Mouse (Mus musculus) stomach, embryonic 14.5 days (tissue): Measurements from ENCODE around the gene Clec4f. TPM values are rescaled to one million over a fixed set of nuclear protein-coding genes. Genes with fewer than 3 reads are reported as not detected.

Experiments
- ATAC-seq: fragments of 200-750 bp; cut with Nextera tagmentation; 2 replicates; pipeline ENCODE4 v1.8.0; 2017; ENCODE audit warnings: low read depth, moderate TSS enrichment; ENCODE audit not compliant: insufficient number of reproducible peaks, insufficient read depth, low FRiP score
- H3K27ac ChIP-seq: fragments of 300-500 bp; sonication (generic); 2 replicates; pipeline ENCODE4 v1.5.1; 2014; ENCODE audit warnings: mild to moderate bottlenecking, low read length, moderate library complexity, mixed read lengths
- H3K27me3 ChIP-seq: fragments of 300-500 bp; sonication (generic); 2 replicates; pipeline ENCODE4 v1.6.1; 2014; ENCODE audit warnings: low read length, control low read depth, mixed read lengths; ENCODE audit not compliant: control insufficient read depth, insufficient read depth
- H3K36me3 ChIP-seq: fragments of 300-500 bp; sonication (generic); 2 replicates; pipeline ENCODE4 v1.6.1; 2014; ENCODE audit warnings: mild to moderate bottlenecking, control low read depth, low read length, moderate library complexity, mixed read lengths; ENCODE audit not compliant: control insufficient read depth, insufficient read depth
- H3K4me1 ChIP-seq: fragments of 300-500 bp; sonication (generic); 2 replicates; pipeline ENCODE4 v1.6.1; 2014; ENCODE audit warnings: low read length, control low read depth, mixed read lengths; ENCODE audit not compliant: control insufficient read depth, insufficient read depth
- H3K4me2 ChIP-seq: fragments of 300-500 bp; sonication (generic); replicated peaks from 2 replicates; pipeline ENCODE4 v1.6.1; 2014; ENCODE audit warnings: low read depth, low read length, control low read depth
- H3K4me3 ChIP-seq: fragments of 300-500 bp; sonication (generic); 2 replicates; pipeline ENCODE4 v1.5.1; 2014; ENCODE audit warnings: low read depth, low read length, control low read depth
- H3K9ac ChIP-seq: fragments of 300-500 bp; sonication (generic); replicated peaks from 2 replicates; pipeline ENCODE4 v1.6.1; 2014; ENCODE audit warnings: low read depth, mild to moderate bottlenecking, control low read depth, low read length, moderate library complexity, mixed read lengths
- H3K9me3 ChIP-seq: fragments of 300-500 bp; sonication (generic); 2 replicates; pipeline ENCODE4 v1.6.1; 2016; ENCODE audit warnings: low read depth, low read length, control low read depth; ENCODE audit not compliant: control insufficient read depth
- WGBS: fragments of 180-500 bp; shearing (Covaris S2); extraction: QIAGEN DNeasy Blood & Tissue Kit; methylation state at CpG from one replicate; pipeline ENCODE4 v1.1.7; 2014; 5-methylcytosine and 5-hydroxymethylcytosine counted together
- polyA plus RNA-seq: library from polyadenylated mRNA; unstranded; fragments of >200 nt; fragmentation: Nextera tagmentation; extraction: Ambion mirVana; gene quantifications from 2 replicates; pipeline ENCODE4 v1.2.1, GENCODE M21; 2014

The Clec4f gene
- polyA plus RNA-seq, 1 experiment from 2014 or later: not detected

DNA sequence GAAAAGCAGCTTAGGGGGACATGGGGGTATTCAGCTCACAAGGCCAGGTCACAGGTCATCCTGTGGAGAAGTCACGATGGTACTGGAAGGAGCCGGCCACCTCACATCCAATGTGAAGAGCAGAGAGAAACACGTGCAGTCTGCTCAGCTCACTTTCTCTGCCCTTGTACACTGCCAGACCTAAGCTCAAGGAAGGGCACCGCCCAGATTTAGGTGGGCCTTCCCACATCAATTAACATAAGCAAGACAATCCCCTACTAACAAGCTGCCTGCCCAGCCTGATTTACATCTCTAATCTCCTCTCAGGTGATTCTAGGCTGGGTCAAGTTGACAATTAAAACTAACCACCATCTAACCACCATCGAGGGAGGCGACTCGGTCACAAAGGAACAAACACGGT, 41.9 kb upstream of the Clec4f start:
- WGBS: 3% methylated on average over 8 of the region's 8 CpGs
- Histone ChIP-seq H3K9ac (no peak overlapping the region), H3K4me2 (no peak overlapping the region), H3K27me3 (peaks cover 71% of the 10 kb centered on the region), H3K4me1 (no peaks in the 10 kb centered on the region), H3K27ac (no peak overlapping the region), H3K36me3 (no peaks in the 10 kb centered on the region), H3K4me3 (no peak overlapping the region), H3K9me3 (no peaks in the 10 kb centered on the region)
- ATAC-seq: 0 out of 2 replicates have a peak, but pooled peaks have one; percentile 23

DNA sequence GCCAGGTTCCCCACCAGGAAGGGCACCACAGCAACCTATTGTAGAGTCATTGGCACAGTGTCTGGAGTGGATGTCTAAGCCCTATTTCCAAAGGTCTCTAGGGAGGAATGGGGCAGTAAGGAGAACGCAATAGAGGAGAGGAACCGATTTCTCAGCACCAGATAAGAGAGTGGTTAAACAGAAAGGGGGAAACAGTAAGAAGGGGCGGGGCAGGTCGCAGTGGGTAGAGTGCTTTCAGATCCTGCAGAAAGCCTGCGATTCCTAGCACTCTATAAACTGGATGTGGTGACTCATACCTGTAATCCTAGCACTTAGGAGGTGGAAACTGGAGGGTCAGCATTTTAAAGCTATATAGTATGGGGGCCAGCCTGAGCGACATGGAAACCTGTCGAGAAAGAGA, 40.7 kb upstream of the Clec4f start:
- Histone ChIP-seq H3K4me1 (no peaks in the 10 kb centered on the region), H3K4me3 (no peak overlapping the region), H3K9ac (no peak overlapping the region), H3K9me3 (no peaks in the 10 kb centered on the region), H3K36me3 (no peaks in the 10 kb centered on the region), H3K4me2 (no peak overlapping the region), H3K27ac (no peak overlapping the region), H3K27me3 (peaks cover 77% of the 10 kb centered on the region)
- no peak for ATAC-seq
- WGBS: 3% methylated on average over 7 of the region's 7 CpGs

DNA sequence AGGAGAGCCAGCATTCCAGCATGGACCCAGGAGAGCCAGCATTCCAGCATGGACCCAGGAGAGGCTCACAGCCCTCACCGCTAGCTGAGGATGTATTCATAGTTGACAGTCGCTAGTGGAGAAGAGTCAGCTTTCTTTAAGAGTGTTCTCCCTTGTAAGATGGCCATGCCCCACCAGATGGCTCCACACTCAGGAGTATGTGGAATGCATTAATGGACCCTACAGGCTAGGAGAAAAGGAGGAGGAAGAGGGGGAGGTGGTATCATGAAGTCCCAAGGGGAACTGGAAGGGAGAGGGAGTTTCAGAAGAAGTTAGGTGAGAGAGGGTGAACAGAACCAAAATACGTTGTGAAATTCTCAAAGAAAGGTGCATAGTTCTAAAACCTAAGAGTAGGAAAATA, 39.7 kb upstream of the Clec4f start:
- H3K4me3 ChIP-seq: no peak overlapping the region
- H3K36me3 ChIP-seq: no peaks in the 10 kb centered on the region
- no peak overlapping the region for H3K27ac ChIP-seq
- WGBS: 1% methylated on average over 3 of the region's 3 CpGs
- H3K27me3 ChIP-seq: peaks cover 84% of the 10 kb centered on the region
- H3K9ac ChIP-seq: no peak overlapping the region
- no peak overlapping the region for H3K4me2 ChIP-seq
- H3K4me1 ChIP-seq: no peaks in the 10 kb centered on the region
- ATAC-seq: no peak
- no peaks in the 10 kb centered on the region for H3K9me3 ChIP-seq

DNA sequence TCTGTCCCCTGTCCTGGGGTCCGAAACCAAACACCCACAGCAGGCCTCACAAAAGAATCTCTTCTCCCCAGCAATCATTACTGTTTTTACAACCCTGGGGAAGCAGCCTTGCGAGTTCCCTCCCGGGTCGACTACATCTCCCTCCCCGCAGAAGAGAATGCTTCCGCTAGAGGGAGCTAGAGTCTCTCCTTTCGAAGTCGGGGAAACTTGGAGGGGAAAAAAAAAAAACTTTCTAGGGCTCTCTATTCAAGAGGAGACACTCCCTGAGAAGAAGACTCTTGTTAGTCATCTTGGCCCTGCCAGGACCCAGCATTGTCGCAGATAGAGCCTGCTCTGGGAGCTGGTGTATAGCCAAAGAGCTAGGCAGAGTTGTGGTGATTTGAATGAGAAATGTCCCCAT, 37.8 kb upstream of the Clec4f start:
- Histone ChIP-seq H3K4me1 (no peaks in the 10 kb centered on the region), H3K9ac (no peak overlapping the region), H3K27me3 (peaks cover 75% of the 10 kb centered on the region), H3K4me3 (no peak overlapping the region), H3K9me3 (no peaks in the 10 kb centered on the region), H3K4me2 (no peak overlapping the region), H3K36me3 (no peaks in the 10 kb centered on the region), H3K27ac (no peak overlapping the region)
- ATAC-seq: no peak
- WGBS: under 1% methylated on average over 9 of the region's 9 CpGs

DNA sequence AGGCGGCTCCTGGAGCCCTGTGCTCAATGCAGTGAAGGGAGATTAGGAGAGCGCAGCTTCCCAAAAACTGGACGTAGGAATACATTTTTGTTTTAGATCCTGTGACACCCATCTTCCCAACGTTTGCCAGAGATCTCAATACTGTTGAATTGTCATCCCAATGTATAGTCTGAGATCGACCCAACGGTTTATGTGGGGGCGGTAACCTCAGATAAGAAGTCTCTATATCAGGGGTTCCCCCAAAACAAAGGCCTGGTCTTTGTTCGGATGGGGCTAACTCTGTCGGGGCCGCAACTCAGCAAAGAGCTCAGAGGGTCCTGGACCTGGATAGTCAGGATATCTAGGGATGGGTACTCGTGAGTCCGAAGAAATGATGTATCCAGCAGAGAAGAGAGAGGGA, 37.0 kb upstream of the Clec4f start:
- peaks cover 68% of the 10 kb centered on the region for H3K27me3 ChIP-seq
- H3K4me2 ChIP-seq: no peak overlapping the region
- H3K4me3 ChIP-seq: no peak overlapping the region
- ATAC-seq: no peak
- H3K9me3 ChIP-seq: no peaks in the 10 kb centered on the region
- no peaks in the 10 kb centered on the region for H3K36me3 ChIP-seq
- H3K4me1 ChIP-seq: no peaks in the 10 kb centered on the region
- WGBS: 4% methylated on average over 12 of the region's 12 CpGs
- no peak overlapping the region for H3K9ac ChIP-seq
- no peak overlapping the region for H3K27ac ChIP-seq

DNA sequence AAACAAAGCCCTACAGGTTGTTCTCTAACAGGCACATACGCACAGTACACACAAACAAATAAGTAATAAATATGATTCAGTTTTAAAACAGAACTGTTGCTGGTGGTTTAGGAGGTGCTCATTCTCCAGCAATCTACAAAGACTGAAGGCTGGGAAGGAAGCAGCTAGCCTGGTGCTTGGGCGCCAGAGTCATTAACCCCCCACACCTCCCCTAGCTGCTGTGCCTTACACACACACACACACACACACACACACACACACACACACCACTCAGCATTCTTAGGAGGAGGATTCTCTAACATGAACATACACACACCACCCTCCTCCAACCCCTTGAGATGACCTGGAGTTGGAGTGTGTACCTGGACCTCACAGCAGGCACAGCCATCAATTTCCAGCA, 34.9 kb upstream of the Clec4f start:
- Histone ChIP-seq H3K36me3 (no peaks in the 10 kb centered on the region), H3K9me3 (no peaks in the 10 kb centered on the region), H3K4me1 (no peaks in the 10 kb centered on the region), H3K4me3 (no peak overlapping the region), H3K4me2 (no peak overlapping the region), H3K9ac (no peak overlapping the region), H3K27me3 (peaks cover 47% of the 10 kb centered on the region), H3K27ac (no peak overlapping the region)
- 61% methylated on average over 2 of the region's 2 CpGs for WGBS
- no peak for ATAC-seq

DNA sequence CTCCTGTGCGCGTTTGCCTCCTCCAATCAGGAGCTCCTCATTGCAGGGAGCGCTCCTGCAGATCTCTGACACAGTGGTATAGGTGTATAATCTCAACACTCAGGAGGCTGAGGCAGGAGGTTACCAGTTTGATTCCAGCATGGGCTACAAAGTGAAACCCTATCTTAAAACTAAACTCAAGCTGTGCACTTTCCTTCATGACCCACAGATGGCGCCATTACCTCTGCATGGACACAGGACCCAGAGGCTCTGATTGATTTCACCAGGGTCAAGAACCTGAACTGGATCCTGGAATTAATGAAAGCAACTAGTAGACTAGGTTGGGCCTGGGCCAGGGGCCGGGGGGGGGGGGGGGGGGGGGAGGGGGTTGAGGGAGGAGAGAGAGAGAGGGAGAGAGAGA, 34.3 kb upstream of the Clec4f start:
- Histone ChIP-seq H3K27ac (no peak overlapping the region), H3K9me3 (no peaks in the 10 kb centered on the region), H3K4me3 (no peak overlapping the region), H3K4me2 (no peak overlapping the region), H3K9ac (no peak overlapping the region), H3K36me3 (no peaks in the 10 kb centered on the region), H3K4me1 (no peaks in the 10 kb centered on the region), H3K27me3 (peaks cover 44% of the 10 kb centered on the region)
- WGBS: 22% methylated on average over 4 of the region's 5 CpGs
- no peak for ATAC-seq

DNA sequence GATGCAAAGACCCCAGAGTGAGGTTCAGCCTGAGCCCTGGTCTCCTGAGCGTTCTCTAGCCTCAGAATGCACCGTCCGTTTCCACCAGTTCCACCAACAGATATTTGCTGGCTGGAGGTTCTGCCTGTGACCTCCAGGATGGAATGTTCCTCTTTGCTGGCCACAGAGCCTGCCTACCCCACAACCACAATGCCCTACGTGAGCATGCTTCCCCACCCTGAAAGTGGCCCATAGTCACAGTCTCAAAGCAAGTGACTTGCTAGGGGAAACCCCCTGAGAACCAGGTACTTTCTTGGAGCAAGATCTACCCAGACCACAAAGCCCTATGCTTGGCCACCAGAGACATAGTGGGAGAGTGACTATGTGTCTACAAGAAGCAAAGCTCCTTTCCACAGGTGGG, 33.4 kb upstream of the Clec4f start:
- H3K4me2 ChIP-seq: no peak overlapping the region
- no peak overlapping the region for H3K9ac ChIP-seq
- WGBS: 89% methylated on average over 4 of the region's 4 CpGs
- H3K4me1 ChIP-seq: no peaks in the 10 kb centered on the region
- H3K9me3 ChIP-seq: no peaks in the 10 kb centered on the region
- H3K27ac ChIP-seq: no peak overlapping the region
- no peak overlapping the region for H3K4me3 ChIP-seq
- peaks cover 35% of the 10 kb centered on the region for H3K27me3 ChIP-seq
- no peak for ATAC-seq
- no peaks in the 10 kb centered on the region for H3K36me3 ChIP-seq

DNA sequence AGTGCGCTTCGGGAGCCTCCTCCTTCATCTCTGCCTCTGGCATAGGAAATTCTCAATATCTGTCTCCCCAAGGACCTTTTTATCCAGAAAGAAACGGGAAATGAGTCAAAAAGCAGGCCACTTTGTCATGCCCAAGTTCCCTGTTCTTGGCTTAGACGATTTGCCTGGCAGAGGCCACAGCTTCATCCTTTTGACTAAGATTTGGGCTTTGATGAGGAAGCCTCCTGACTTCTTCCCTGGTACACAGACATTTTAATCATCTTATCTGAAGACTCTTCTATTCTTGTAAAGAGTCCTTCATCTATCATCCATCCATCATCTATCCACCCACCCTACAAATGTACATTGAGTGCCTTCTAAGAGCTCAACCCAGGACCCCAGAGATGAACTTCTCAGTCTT, 21.8 kb upstream of the Clec4f start, which contains the start of gene Cd207:
Cd207 (minus strand) TSS at position 101 of the 400 bp plus-strand sequence.
- Histone ChIP-seq H3K36me3 (no peaks in the 10 kb centered on the region), H3K9ac (no peak within 1 kb of the TSS), H3K4me3 (no peak within 1 kb of the TSS), H3K4me2 (no peak within 1 kb of the TSS), H3K27me3 (no peaks in the 10 kb centered on the region), H3K4me1 (no peaks in the 10 kb centered on the region), H3K27ac (no peak within 1 kb of the TSS), H3K9me3 (no peaks in the 10 kb centered on the region)
- 73% methylated on average over 4 of the region's 4 CpGs for WGBS
- no peak for ATAC-seq
